Mouse (Mus musculus) kidney, postnatal 14 days (tissue): ENCODE measurements around the gene Ctnnal1.
A peak's percentile ranks its signal among the peaks of the same experiment; 100 is the strongest.

Source experiments
- DNase-seq: peaks from one replicate; pipeline ENCODE4 v3.0.0; 2022; ENCODE audit warnings: mixed read lengths

The Ctnnal1 gene

GRCm38 (mm10) chr4:56791373-56791772, 73.6 kb downstream of the Ctnnal1 start:
- peak; percentile 17 for DNase-seq

- DNase-seq, result no peak
These were observed 93.9 kb downstream of the Ctnnal1 start for GRCm38 (mm10) chr4:56771065-56771464.

GRCm38 (mm10) chr4:56768913-56769312, 96.1 kb downstream of the Ctnnal1 start:
- no peak for DNase-seq

GRCm38 (mm10) chr4:56767861-56768284, 97.1 kb downstream of the Ctnnal1 start:
- DNase-seq, result no peak
